Mouse (Mus musculus) lung, embryonic 14.5 days (tissue): ENCODE measurements around the gene Oxct2a. TPM values are rescaled to one million over a fixed set of nuclear protein-coding genes. Genes with fewer than 3 reads are reported as not detected.
"Not testable (repeated sequence)": the region's sequence is repeated elsewhere in the genome, so short reads cannot be mapped to it uniquely, and the experiment has no call there.

Experiments
- ATAC-seq: fragments of 200-750 bp; cut with Nextera tagmentation; 2 replicates; pipeline ENCODE4 v1.8.0; 2017; ENCODE audit warnings: mild to moderate bottlenecking, moderate TSS enrichment, moderate library complexity; ENCODE audit not compliant: insufficient read depth
- DNase-seq: peaks from one replicate; pipeline ENCODE4 v3.0.0-alpha.2; 2015
- H3K27ac ChIP-seq: fragments of 300-500 bp; sonication (generic); 2 replicates; pipeline ENCODE4 v1.5.1; 2014; ENCODE audit warnings: low read depth, mild to moderate bottlenecking, moderate library complexity
- H3K27me3 ChIP-seq: fragments of 300-500 bp; sonication (generic); 2 replicates; pipeline ENCODE4 v1.6.1; 2014; ENCODE audit warnings: low read length, control low read depth; ENCODE audit not compliant: insufficient read depth
- H3K36me3 ChIP-seq: fragments of 300-500 bp; sonication (generic); 2 replicates; pipeline ENCODE4 v1.6.1; 2014; ENCODE audit warnings: control low read depth; ENCODE audit not compliant: insufficient read depth
- H3K4me1 ChIP-seq: fragments of 300-500 bp; sonication (generic); 2 replicates; pipeline ENCODE4 v1.6.1; 2014; ENCODE audit warnings: antibody characterized with exemption, control low read depth; ENCODE audit not compliant: insufficient read depth
- H3K4me2 ChIP-seq: fragments of 300-500 bp; sonication (generic); 2 replicates; pipeline ENCODE4 v1.6.1; 2014; ENCODE audit warnings: mild to moderate bottlenecking
- H3K4me3 ChIP-seq: fragments of 300-500 bp; sonication (generic); 2 replicates; pipeline ENCODE4 v1.5.1; 2014; ENCODE audit warnings: low read depth, low read length
- H3K9ac ChIP-seq: fragments of 300-500 bp; sonication (generic); 2 replicates; pipeline ENCODE4 v1.6.1; 2014
- H3K9me3 ChIP-seq: fragments of 300-500 bp; sonication (generic); 2 replicates; pipeline ENCODE4 v1.6.1; 2016; ENCODE audit warnings: low read depth, low read length, control low read depth
- CTCF ChIP-seq: IDR thresholded peaks from 2 replicates; pipeline ENCODE4 v1.5.1; 2016; ENCODE audit warnings: antibody characterized with exemption, low read depth
- WGBS: fragments of 180-500 bp; shearing (Covaris S2); extraction: QIAGEN DNeasy Blood & Tissue Kit; methylation state at CpG from one replicate; pipeline ENCODE4 v1.1.7; 2014; 5-methylcytosine and 5-hydroxymethylcytosine counted together
- polyA plus RNA-seq: library from polyadenylated mRNA; unstranded; fragments of >200 nt; fragmentation: Nextera tagmentation; extraction: Ambion mirVana; gene quantifications from 2 replicates; pipeline ENCODE4 v1.2.1, GENCODE M21; 2014

The Oxct2a gene
- polyA plus RNA-seq, 1 experiment from 2014 or later, result not detected

DNA sequence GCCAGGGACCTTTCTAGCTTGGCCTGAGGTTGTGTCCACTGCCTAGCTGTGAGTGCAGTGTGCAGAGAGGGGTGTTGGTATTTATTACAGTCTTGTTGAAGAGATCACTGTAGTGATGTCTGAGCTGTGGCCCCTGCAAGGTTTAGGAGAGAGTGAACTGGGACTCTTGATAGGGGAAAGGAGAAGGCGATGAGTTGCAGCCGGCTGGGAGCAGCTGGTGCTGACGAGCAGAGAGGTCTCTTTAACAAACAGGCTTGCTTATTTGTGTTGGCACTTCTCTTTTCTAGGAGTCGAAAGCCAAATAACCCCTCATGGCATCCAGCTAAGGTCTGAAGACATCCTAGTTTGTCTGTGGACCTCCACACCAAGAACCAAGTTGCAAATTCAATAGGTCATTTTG lies 25.2 kb downstream of the Oxct2a start:
- no peak overlapping the region for H3K27ac ChIP-seq
- DNase-seq (no peak), ATAC-seq (no peak)
- H3K9ac ChIP-seq, result no peak overlapping the region
- no peaks in the 10 kb centered on the region for H3K4me1 ChIP-seq
- 72% methylated on average over 4 of the region's 4 CpGs for WGBS
- H3K36me3 ChIP-seq, result peaks cover 88% of the 10 kb centered on the region
- no peak overlapping the region for H3K4me2 ChIP-seq
- no peaks in the 10 kb centered on the region for H3K27me3 ChIP-seq
- no peak for TF ChIP-seq CTCF
- H3K9me3 ChIP-seq, result no peaks in the 10 kb centered on the region
- H3K4me3 ChIP-seq, result no peak overlapping the region

DNA sequence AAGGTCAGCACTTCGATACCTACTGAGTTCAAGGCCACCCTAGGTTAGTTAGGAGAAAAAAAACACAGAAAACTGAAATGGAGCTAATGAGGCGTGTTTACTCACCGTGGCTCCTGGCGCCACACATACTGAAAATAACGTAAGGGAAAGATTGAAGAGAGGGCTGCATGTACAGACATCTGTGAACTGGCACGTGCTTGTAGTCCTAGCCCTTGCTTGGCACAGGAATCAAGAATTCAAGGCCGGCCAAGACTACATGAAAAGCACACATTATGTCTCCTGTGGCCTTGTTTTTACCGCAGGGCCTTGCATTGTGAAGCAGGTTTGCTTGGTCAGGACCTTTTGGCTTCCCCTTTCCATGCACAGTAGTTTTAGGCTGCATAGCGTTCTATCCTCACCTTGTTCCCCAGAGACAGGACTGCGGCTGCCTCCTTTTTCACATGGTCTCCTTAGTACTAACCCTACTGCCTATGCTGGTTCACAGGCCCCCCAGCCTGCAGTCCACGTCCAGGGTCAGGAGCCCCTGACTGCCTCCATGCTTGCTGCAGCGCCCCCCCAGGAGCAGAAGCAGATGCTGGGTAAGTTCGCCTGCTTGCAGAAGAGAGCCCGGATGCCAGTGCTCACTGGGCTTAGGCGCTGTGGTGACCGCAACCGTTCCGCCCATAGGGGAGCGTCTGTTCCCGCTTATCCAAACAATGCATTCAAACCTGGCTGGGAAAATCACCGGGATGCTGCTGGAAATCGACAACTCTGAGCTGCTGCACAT lies 26.1 kb downstream of the Oxct2a start:
- Histone ChIP-seq H3K9me3 (no peaks in the 10 kb centered on the region), H3K4me2 (no peak overlapping the region), H3K4me1 (no peaks in the 10 kb centered on the region), H3K4me3 (no peak overlapping the region), H3K27ac (no peak overlapping the region), H3K9ac (no peak overlapping the region), H3K36me3 (peaks cover 88% of the 10 kb centered on the region), H3K27me3 (no peaks in the 10 kb centered on the region)
- no peak for DNase-seq
- ATAC-seq, result no peak
- WGBS, result 92% methylated on average over 21 of the region's 22 CpGs
- TF ChIP-seq CTCF, result no peak

DNA sequence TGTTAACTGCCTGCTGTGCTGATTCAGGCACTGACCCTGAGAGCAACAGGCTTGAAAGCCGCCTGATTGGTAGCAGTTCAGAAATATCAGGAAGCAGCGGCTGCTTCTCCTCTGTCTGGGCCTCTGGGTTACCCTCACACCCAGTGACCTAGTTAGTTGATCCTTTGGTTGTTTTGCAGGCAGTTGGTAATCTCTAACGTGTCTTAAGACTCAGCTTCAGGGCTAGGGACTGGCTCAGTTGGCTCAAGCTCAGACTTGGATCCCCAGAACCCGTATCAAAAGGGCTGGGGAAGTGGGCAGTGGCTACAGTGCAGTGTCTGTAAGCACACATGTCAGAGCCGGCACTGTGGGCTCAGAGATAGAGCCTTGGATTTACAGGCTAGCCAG lies 27.3 kb downstream of the Oxct2a start:
- Histone ChIP-seq H3K4me1 (no peaks in the 10 kb centered on the region), H3K36me3 (peaks cover 91% of the 10 kb centered on the region), H3K4me3 (no peak overlapping the region), H3K9me3 (no peaks in the 10 kb centered on the region), H3K9ac (no peak overlapping the region), H3K27me3 (no peaks in the 10 kb centered on the region), H3K27ac (no peak overlapping the region), H3K4me2 (no peak overlapping the region)
- DNase-seq (no peak), ATAC-seq (no peak)
- WGBS, result 84% methylated on average over 5 of the region's 5 CpGs
- TF ChIP-seq CTCF, result no peak

DNA sequence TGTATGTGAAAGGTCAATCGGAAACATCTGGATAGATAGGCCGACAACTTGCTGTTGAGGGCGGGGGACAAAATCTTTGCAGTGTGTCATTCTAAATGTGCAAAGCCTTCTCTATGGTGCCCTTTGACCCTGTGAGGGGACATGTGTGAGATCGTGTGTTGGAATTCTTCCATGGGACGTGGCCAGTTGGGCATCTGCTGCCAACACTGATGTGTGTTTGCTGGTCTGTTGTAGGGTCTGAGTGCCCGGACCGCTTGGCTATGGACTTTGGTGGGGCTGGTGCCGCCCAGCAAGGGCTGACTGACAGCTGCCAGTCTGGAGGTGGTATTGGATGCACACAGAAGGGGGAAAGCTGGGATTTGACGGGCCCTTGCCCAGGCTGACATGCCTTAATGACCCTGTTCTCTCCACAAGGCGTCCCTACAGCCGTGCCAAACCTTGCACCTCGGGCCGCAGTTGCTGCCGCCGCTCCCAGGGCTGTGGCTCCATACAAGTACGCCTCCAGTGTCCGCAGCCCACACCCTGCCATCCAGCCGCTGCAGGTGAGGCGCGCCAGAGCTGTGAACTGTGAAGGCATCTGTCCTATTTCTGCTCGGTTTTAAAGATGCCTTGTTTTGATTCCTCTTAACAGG lies 27.8 kb downstream of the Oxct2a start:
- no peak for TF ChIP-seq CTCF
- H3K4me2 ChIP-seq, result no peak overlapping the region
- H3K4me3 ChIP-seq, result no peak overlapping the region
- no peaks in the 10 kb centered on the region for H3K27me3 ChIP-seq
- H3K27ac ChIP-seq, result no peak overlapping the region
- WGBS, result 88% methylated on average over 21 of the region's 21 CpGs
- H3K9me3 ChIP-seq, result no peaks in the 10 kb centered on the region
- H3K4me1 ChIP-seq, result no peaks in the 10 kb centered on the region
- H3K36me3 ChIP-seq, result peaks cover 95% of the 10 kb centered on the region
- DNase-seq, result no peak
- H3K9ac ChIP-seq, result no peak overlapping the region
- ATAC-seq, result no peak

DNA sequence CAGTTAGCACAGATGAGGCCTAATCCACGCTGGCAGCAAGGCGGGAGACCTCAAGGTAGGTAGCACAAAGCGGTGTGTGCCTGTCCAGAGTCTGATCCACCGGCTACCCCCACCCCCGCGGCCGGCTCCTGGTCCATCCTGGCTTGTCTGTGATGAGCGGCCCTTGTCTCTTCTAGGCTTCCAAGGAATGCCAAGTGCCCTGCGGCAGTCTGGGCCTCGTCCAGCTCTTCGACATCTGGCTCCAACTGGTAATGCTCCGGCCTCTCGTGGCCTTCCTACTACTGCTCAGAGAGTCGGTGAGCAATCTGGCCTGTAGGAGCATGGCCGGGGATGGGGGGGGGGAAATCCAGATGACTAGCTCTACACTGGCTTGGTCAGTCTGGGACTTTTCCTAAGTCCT lies 28.4 kb downstream of the Oxct2a start:
- H3K4me2 ChIP-seq, H3K9me3 ChIP-seq, ATAC-seq, H3K4me3 ChIP-seq, H3K9ac ChIP-seq, H3K27ac ChIP-seq, H3K27me3 ChIP-seq, H3K4me1 ChIP-seq, DNase-seq: not testable (repeated sequence)
- peaks cover 95% of the 10 kb centered on the region for H3K36me3 ChIP-seq
- 85% methylated on average over 15 of the region's 15 CpGs for WGBS

DNA sequence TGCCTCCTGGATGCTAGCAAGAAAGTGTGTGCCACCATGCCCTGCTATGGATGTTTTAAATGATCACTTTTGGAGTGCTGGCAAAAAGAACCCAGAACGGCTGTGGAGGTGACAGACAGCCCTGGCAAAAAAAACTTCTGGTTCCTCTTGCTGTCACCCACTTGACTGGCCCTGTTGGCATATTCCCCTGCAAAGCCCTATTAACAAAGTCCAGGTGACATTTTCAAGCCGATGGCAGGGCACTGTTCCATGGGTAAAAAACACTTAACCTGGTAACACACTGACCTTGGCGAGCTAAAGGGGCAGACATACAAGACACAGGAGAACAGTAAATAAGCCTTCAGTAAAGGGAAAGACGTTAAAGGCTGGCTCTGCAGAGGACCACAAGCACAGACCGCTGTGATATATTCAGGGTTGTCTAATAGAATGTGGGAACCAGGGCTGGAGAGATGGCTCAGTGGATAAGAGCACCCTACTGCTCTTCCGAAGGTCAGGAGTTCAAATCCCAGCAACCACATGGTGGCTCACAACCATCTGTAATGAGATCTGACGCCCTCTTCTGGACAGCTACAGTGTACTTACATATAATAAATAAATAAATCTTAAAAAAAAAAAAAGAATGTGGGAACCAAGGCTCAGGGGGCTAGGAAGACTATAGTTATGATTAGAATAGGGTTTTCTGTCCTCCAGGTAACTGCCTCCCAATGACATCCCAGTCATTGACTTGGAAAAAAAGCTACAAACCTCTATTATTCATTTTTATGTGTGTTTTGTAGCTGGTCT lies 29.6 kb downstream of the Oxct2a start:
- 67% methylated on average over 7 of the region's 7 CpGs for WGBS
- H3K4me1 ChIP-seq, result no peaks in the 10 kb centered on the region
- no peaks in the 10 kb centered on the region for H3K9me3 ChIP-seq
- no peak for DNase-seq
- no peak overlapping the region for H3K27ac ChIP-seq
- H3K36me3 ChIP-seq, result peaks cover 95% of the 10 kb centered on the region
- H3K4me2 ChIP-seq, result no peak overlapping the region
- no peaks in the 10 kb centered on the region for H3K27me3 ChIP-seq
- ATAC-seq, result no peak
- no peak overlapping the region for H3K9ac ChIP-seq
- no peak overlapping the region for H3K4me3 ChIP-seq
- TF ChIP-seq CTCF, result no peak

DNA sequence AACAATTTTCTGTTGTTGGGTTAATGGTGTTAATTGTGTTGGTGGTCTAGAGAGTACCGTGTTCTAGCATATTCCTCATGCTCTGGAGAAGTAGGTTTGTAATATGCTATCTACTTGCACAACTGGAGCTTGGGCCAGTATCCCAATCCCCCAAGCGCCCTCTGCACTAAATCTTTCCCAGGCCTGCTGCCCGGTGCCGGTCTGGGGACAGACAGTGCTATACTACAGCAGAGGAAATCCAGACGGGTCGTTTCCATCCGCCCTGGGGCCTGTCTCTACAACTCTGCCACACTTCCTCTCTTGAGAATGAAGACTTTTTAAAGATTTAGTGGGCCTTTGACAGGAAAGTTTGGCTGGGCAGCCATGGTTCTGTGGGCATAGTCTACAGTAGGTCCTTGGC lies 30.4 kb downstream of the Oxct2a start:
- Histone ChIP-seq H3K9me3 (no peaks in the 10 kb centered on the region), H3K9ac (no peak overlapping the region), H3K4me3 (no peak overlapping the region), H3K27me3 (no peaks in the 10 kb centered on the region), H3K4me1 (no peaks in the 10 kb centered on the region), H3K4me2 (no peak overlapping the region), H3K36me3 (peaks cover 98% of the 10 kb centered on the region), H3K27ac (no peak overlapping the region)
- WGBS, result 89% methylated on average over 7 of the region's 7 CpGs
- ATAC-seq, result no peak
- no peak for DNase-seq
- no peak for TF ChIP-seq CTCF
